ENCODE assay signal across 8 mouse cellular contexts in genomic region chr11:32375104-32375535, GRCm38 (mm10). TPM values are rescaled to one million over a fixed set of nuclear protein-coding genes. Genes with fewer than 3 reads are reported as not detected.
DNase-seq lines count a peak whose midpoint lies in the region; ATAC-seq and TF ChIP-seq lines count a peak whose summit lies in the region.

No protein-coding gene starts in this region.

- H3K9ac ChIP-seq in kidney, embryonic 15.5 days: no peak overlapping the region
- no peak overlapping the region for H3K9ac ChIP-seq in heart, postnatal 0 days (replicated peaks; ENCODE audit: low read depth, low read length)

- H3K4me1 ChIP-seq in cerebellum, adult 2 months (ENCODE audit: control insufficient read depth, insufficient read depth, low read length): peaks cover 3% of the 10 kb centered on the region; the same call in 1 of the 2 replicates
- no peaks in the 10 kb centered on the region for H3K4me1 ChIP-seq in kidney, embryonic 15.5 days
- H3K4me1 ChIP-seq in heart, postnatal 0 days (ENCODE audit: control insufficient read depth, insufficient read depth): no peaks in the 10 kb centered on the region

- peaks cover 58% of the 10 kb centered on the region for H3K36me3 ChIP-seq in kidney, embryonic 15.5 days
- peaks cover 15% of the 10 kb centered on the region; the same call in 1 of the 2 replicates for H3K36me3 ChIP-seq in heart, postnatal 0 days (replicated peaks; ENCODE audit: control insufficient read depth, insufficient read depth, low read length)

- no peak for TF ChIP-seq POLR2A in cerebellum, adult 2 months (IDR thresholded peaks at IDR 0.05; ENCODE audit: borderline replicate concordance, insufficient read depth, low read length)

- no peak overlapping the region for H3K27ac ChIP-seq in cerebellum, adult 2 months (ENCODE audit: insufficient read depth, low read length)
- H3K27ac ChIP-seq in kidney, embryonic 15.5 days: no peak overlapping the region
- no peak overlapping the region for H3K27ac ChIP-seq in heart, postnatal 0 days (ENCODE audit: low read depth)

- no peak for TF ChIP-seq CTCF in cerebellum, adult 2 months (IDR thresholded peaks at IDR 0.05; ENCODE audit: borderline replicate concordance, insufficient read depth, low read depth, low read length)
- peak; percentile 45 for TF ChIP-seq CTCF in heart, postnatal 0 days (IDR thresholded peaks at IDR 0.05; ENCODE audit: low read depth)

- 67% methylated on average over 4 of the region's 4 CpGs for WGBS in cerebellum, adult 2 months
- WGBS in kidney, embryonic 15.5 days: 69% methylated on average over 4 of the region's 4 CpGs
- WGBS in heart, postnatal 0 days: 70% methylated on average over 4 of the region's 4 CpGs

- TF ChIP-seq EP300 in heart, postnatal 0 days (IDR thresholded peaks at IDR 0.05; ENCODE audit: low read depth): 0 out of 2 replicates have a peak, but pooled peaks have one; percentile 36

- H3K27me3 ChIP-seq in cerebellum, adult 2 months (ENCODE audit: control insufficient read depth, insufficient read depth, low read length): no peaks in the 10 kb centered on the region
- H3K27me3 ChIP-seq in kidney, embryonic 15.5 days: no peaks in the 10 kb centered on the region
- no peaks in the 10 kb centered on the region for H3K27me3 ChIP-seq in heart, postnatal 0 days (ENCODE audit: control insufficient read depth, insufficient read depth, low read length)

- H3K4me2 ChIP-seq in kidney, embryonic 15.5 days: no peak overlapping the region
- H3K4me2 ChIP-seq in heart, postnatal 0 days (ENCODE audit: low read depth, low read length): no peak overlapping the region

- ATAC-seq in kidney, embryonic 15.5 days (replicated peaks; ENCODE audit: low FRiP score): no peak
- ATAC-seq in heart, postnatal 0 days (ENCODE audit: insufficient read depth, low read depth): peak; percentile 78

- DNase-seq in cerebellum, postnatal 10 days: peak; percentile 47 to 58
- DNase-seq in cerebellum, adult 2 months: no peak
- peak; percentile 67 to 77 for DNase-seq in kidney, postnatal 4 days
- peak; percentile 43 for DNase-seq in Muller cell, postnatal 12 days (ENCODE audit: inconsistent ontology term)
- peak; percentile 24 for DNase-seq in heart, postnatal 0 days (ENCODE audit: low spot score)
- no peak for DNase-seq in layer of hippocampus, postnatal 10 days (ENCODE audit: low spot score in 2 of 2)
- DNase-seq in cerebellum, adult 9-11 months: no peak

- no peak overlapping the region for H3K4me3 ChIP-seq in cerebellum, adult 2 months (replicated peaks; ENCODE audit: insufficient read depth, low read depth, low read length)
- H3K4me3 ChIP-seq in kidney, embryonic 15.5 days (replicated peaks): no peak overlapping the region
- H3K4me3 ChIP-seq in heart, postnatal 0 days (ENCODE audit: low read depth, low read length): no peak overlapping the region

- no peaks in the 10 kb centered on the region for H3K9me3 ChIP-seq in kidney, embryonic 15.5 days (replicated peaks)
- H3K9me3 ChIP-seq in heart, postnatal 0 days (replicated peaks; ENCODE audit: control insufficient read depth, low read length): no peaks in the 10 kb centered on the region; the same call in 1 of the 2 replicates

RNA-seq across cellular contexts. Expression of gene Sh3pxd2b, which starts 27.5 kb away (rescaled TPM):
- 9.1 TPM in 2 replicates for polyA plus RNA-seq in cerebellum, adult 2 months (2012; rRNA removed)
- 18.2 and 21.8 TPM in 2 replicates for polyA plus RNA-seq in kidney, embryonic 15.5 days (2015; fragmentation: Nextera tagmentation; extraction: Ambion mirVana)
- total RNA-seq in heart, postnatal 0 days (2014; rRNA removed; ENCODE audit: low replicate concordance): 12.4 and 19.0 TPM in 2 replicates
- 3.3 and 3.8 TPM in 2 replicates for polyA plus RNA-seq in heart, postnatal 0 days (2015; fragmentation: Nextera tagmentation; extraction: Ambion mirVana)
- 10 to 100 TPM; 28.3 to 28.5 TPM for total RNA-seq in layer of hippocampus, postnatal 10 days (2021)

Comparison
In these comparisons a context has a peak if more than half of its experiments do, and no peak if none do; other contexts are left out.
1. DNase-seq: peak in cerebellum, postnatal 10 days (2 of 2), kidney, postnatal 4 days (2 of 2), Muller cell, postnatal 12 days (single experiment) and heart, postnatal 0 days (single experiment); none in cerebellum, adult 2 months (0 of 2), layer of hippocampus, postnatal 10 days (0 of 2) and cerebellum, adult 9-11 months (single experiment).